Mouse (Mus musculus): ENCODE measurements at regions not wholly inside any gene's neighbourhood (a gene's known extent, or its start where the extent isn't known, plus 50 kb on each side); places are given as distances from the start of the nearest gene placed in this dataset.

DNA sequence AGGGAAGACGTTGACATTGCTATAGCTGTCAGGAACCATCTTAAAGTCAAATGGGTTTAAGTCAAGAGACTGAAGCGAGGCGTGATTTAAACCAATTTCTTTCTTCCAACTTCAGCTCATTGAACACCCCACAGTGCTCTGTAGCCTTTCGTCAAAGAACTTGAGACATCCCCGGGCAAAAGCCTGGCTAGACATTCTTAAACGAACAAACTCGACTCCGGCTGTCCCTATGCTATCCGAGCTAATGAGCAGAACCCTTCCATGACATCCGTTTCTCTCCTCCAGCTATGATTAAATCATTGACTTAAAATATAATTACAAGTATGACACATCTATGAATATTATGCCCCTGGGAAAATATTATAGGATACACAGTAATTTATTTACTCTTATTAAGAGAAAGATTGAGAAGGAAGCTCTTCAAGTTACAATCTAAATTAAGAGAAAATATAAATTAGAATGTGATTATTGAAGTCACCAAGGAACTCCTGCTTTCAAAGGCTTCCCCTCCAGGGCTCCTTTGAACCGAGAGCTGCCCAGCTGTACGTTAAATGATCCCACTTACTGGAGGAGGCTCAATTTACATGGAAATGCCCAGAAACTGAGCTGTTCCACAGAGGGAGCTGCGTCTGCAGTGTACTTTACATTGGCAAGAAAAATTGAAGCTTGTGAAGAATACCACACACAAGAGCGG, 253.2 kb downstream of the Pax3 start:
- TF ChIP-seq EP300 (IDR thresholded peaks at IDR 0.05) = no peak
- TF ChIP-seq CTCF (IDR thresholded peaks at IDR 0.05) = no peak

All from lung, postnatal 0 days (tissue).